Mouse (Mus musculus) olfactory bulb, adult 2 months (tissue): ENCODE results near the gene Tulp2.

Experiments
- CTCF ChIP-seq: fragments of 200-500 bp; IDR thresholded peaks from 2 replicates; pipeline ENCODE4 v1.5.1; 2012; ENCODE audit warnings: low read depth, mild to moderate bottlenecking, low read length, moderate library complexity; ENCODE audit not compliant: insufficient read depth
- POLR2A ChIP-seq: fragments of 200-500 bp; IDR thresholded peaks from 2 replicates; pipeline ENCODE4 v1.6.1; 2012; ENCODE audit warnings: mild to moderate bottlenecking, low read depth, low read length, moderate library complexity; ENCODE audit not compliant: insufficient read depth

DNA sequence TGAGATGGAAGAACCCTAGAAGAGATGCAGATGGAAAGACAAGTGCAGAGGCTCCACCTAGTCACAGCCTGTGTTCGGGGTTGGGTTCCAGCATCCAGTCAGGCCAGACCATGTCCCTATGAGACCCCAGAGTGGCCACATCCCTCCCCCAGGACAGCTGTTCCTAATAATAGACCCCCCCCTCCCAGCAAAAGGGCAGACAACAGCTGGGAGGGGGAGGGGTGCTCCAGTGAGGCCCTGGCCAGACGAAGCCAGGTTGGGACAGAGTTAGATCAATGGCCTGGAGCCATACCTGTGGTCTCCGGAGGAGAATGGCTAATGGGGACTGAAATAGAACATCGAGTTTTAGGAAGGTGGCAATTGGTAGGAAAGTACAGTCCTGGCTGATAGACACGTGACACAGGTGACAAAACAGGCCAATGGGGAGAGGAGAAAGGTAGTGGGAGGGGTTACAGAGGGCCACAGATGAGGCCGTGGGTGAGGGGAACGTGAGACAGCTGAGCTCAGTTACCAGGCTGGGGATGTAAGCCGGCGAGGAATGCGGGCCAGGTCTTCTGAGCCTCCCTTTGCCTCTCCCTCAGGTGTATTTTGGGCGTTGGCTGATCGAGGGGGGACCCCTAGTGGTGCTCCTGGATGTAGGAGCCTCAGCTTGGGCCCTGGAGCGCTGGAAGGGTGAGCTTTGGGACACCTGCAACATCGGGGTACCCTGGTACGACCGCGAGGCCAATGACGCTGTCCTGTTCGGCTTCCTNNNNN lies 44.0 kb upstream of the Tulp2 start, which contains the start of gene Ruvbl2:
- TF ChIP-seq CTCF (no peak), POLR2A (no peak)
